Mouse (Mus musculus): ENCODE data around the gene Nlrp6. TPM values are rescaled to one million over a fixed set of nuclear protein-coding genes. Genes with fewer than 3 reads are reported as not detected.
"Not testable (repeated sequence)": the region's sequence is repeated elsewhere in the genome, so short reads cannot be mapped to it uniquely, and the experiment has no call there.

Gene Nlrp6
- total RNA-seq, 2 experiments from 2014 or later: not detected

GRCm38 (mm10) chr7:140967862-140968591 lies 47.3 kb downstream of the Nlrp6 start:
- intact Hi-C loops (cut with DNase I; ENCODE audit: low total_unique reads): no loop called here
- DNase-seq: no peak

- intact Hi-C loops (cut with DNase I; ENCODE audit: low total_unique reads); DNase-seq: not testable (repeated sequence)
These were observed 48.0 kb downstream of the Nlrp6 start for GRCm38 (mm10) chr7:140968710-140969109.

GRCm38 (mm10) chr7:140970931-140971330 lies 50.2 kb downstream of the Nlrp6 start:
- intact Hi-C loops (cut with DNase I; ENCODE audit: low total_unique reads): no loop called here
- no peak for DNase-seq

GRCm38 (mm10) chr7:140971479-140972171 lies 50.9 kb downstream of the Nlrp6 start:
- intact Hi-C loops (cut with DNase I; ENCODE audit: low total_unique reads): no loop called here
- DNase-seq: no peak

GRCm38 (mm10) chr7:140973396-140974165 lies 52.9 kb downstream of the Nlrp6 start:
- DNase-seq: no peak
- intact Hi-C loops (cut with DNase I; ENCODE audit: low total_unique reads): no loop called here

GRCm38 (mm10) chr7:140974940-140975339 lies 54.2 kb downstream of the Nlrp6 start:
- intact Hi-C loops (cut with DNase I; ENCODE audit: low total_unique reads): no loop called here
- DNase-seq: no peak

- intact Hi-C loops (cut with DNase I; ENCODE audit: low total_unique reads): no loop called here
- DNase-seq: no peak
These were observed 54.8 kb downstream of the Nlrp6 start for GRCm38 (mm10) chr7:140975465-140975864.

- DNase-seq; intact Hi-C loops (cut with DNase I; ENCODE audit: low total_unique reads): not testable (repeated sequence)
These were observed 56.0 kb downstream of the Nlrp6 start for GRCm38 (mm10) chr7:140976720-140977119.

Other genes with a start within 250 kb of the Nlrp6 start
- not detected for gene Olfr45, start 239.0 kb upstream of the Nlrp6 start, total RNA-seq (2021)
- not detected for gene Olfr541, start 223.6 kb upstream of the Nlrp6 start, total RNA-seq (2021)
- under 1 TPM; 0.21 to 0.33 TPM for gene Cyp2e1, start 157.2 kb upstream of the Nlrp6 start, total RNA-seq (2021)
- gene Syce1, start 133.1 kb upstream of the Nlrp6 start, total RNA-seq (2021): not detected
- not detected for gene Zfp941, start 98.7 kb upstream of the Nlrp6 start, total RNA-seq (2021)
- not detected for gene Urah, start 85.9 kb upstream of the Nlrp6 start, total RNA-seq (2021)
- gene Scgb1c1, start 75.4 kb upstream of the Nlrp6 start, total RNA-seq (2021): not detected
- not detected for gene Odf3, start 73.1 kb upstream of the Nlrp6 start, total RNA-seq (2021)
- gene Gm45785, start 64.6 kb upstream of the Nlrp6 start, total RNA-seq (2021): not detected
- gene Ric8a, start 63.9 kb upstream of the Nlrp6 start, total RNA-seq (2021): 10 to 100 TPM; 13.9 to 16.2 TPM
- gene Bet1l, start 63.3 kb upstream of the Nlrp6 start, total RNA-seq (2021): 10 to 100 TPM in 1 of 2 experiments, 1 to 10 TPM in 1; 8.3 to 11.1 TPM
- 10 to 100 TPM; 93.5 to 94.2 TPM for gene Psmd13, start 38.9 kb upstream of the Nlrp6 start, total RNA-seq (2021)
- gene Sirt3, start 38.6 kb upstream of the Nlrp6 start, total RNA-seq (2021): 10 to 100 TPM; 19.5 to 24.7 TPM
- gene Cox8b, start 20.5 kb upstream of the Nlrp6 start, total RNA-seq (2021): 1,000 to 10,000 TPM; 1,269 to 1,458 TPM
- 1 to 10 TPM; 6.7 to 6.9 TPM for gene Pgghg, start 20.5 kb downstream of the Nlrp6 start, total RNA-seq (2021)
- not detected for gene Ifitm5, start 29.4 kb downstream of the Nlrp6 start, total RNA-seq (2021)
- not detected for gene Gm45717, start 35.0 kb downstream of the Nlrp6 start, total RNA-seq (2021)
- 100 to 1,000 TPM in 1 of 2 experiments, 10 to 100 TPM in 1; 83.9 to 105 TPM for gene Ifitm2, start 35.1 kb downstream of the Nlrp6 start, total RNA-seq (2021)
- gene Ifitm1, start 46.3 kb downstream of the Nlrp6 start, total RNA-seq (2021): 1 to 10 TPM; 1.3 to 1.4 TPM
- 10 to 100 TPM; 44.9 to 54.0 TPM for gene Ifitm3, start 89.9 kb downstream of the Nlrp6 start, total RNA-seq (2021)
- not detected for gene Ifitm6, start 97.0 kb downstream of the Nlrp6 start, total RNA-seq (2021)
- gene Gm17387, start 108.2 kb downstream of the Nlrp6 start, total RNA-seq (2021): not detected
- gene B4galnt4, start 140.2 kb downstream of the Nlrp6 start, total RNA-seq (2021): under 1 TPM in 1 of 2 experiments, not detected in 1; 0.23 TPM
- not detected for gene Pkp3, start 157.3 kb downstream of the Nlrp6 start, total RNA-seq (2021)
- 1 to 10 TPM; 2.8 to 3.2 TPM for gene Sigirr, start 179.7 kb downstream of the Nlrp6 start, total RNA-seq (2021)
- gene Ano9, start 196.9 kb downstream of the Nlrp6 start, total RNA-seq (2021): not detected
- gene Ptdss2, start 201.5 kb downstream of the Nlrp6 start, total RNA-seq (2021): 10 to 100 TPM; 15.5 to 21.9 TPM

Measured in gastrocnemius, postnatal 14 days (tissue).